Mouse (Mus musculus) retina, postnatal 7 days (tissue): ENCODE results near the gene Ak1.

ENCODE experiments used
- DNase-seq: peaks from one replicate; pipeline ENCODE4 v3.0.0-alpha.2; 2012; ENCODE audit warnings: low read depth, low spot score

The Ak1 gene

DNA sequence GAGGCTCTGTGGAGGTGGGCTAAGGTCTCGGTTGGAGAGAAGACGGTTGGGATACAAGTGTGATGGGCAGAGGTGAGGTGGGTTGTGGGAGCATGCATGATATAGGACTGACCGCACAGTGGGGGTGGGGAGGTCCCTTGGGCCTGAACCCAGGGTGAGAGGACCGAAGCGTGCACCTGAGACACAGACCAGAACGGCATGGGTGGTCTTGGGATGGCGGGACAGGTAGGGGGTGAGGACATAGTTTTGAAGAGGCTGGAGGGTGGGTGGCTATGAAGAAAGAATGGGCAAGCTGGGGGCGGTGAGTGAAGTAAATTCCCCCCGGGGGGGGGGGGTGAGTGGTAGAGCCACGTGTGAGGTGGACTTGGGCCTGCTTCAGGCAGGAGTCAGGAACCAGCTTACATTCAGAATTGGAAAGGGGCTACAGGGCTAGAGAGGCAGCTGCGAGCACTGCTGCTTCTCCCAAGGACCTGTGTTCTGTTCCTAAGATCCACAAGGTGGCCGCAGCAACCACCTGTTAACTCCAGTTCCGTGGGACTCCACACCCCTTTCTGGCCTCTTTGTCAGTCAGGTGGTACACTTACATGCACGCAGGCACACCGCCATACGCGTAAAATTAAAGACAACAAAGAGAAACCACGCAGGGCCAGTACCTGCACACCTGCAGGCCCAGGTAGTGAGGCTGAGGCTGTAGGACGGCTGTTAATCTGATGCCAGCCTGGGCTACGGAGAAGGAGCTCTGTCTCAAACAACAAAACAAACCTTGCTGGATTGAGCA lies 5.9 kb downstream of the Ak1 start:
- DNase-seq = no peak

DNA sequence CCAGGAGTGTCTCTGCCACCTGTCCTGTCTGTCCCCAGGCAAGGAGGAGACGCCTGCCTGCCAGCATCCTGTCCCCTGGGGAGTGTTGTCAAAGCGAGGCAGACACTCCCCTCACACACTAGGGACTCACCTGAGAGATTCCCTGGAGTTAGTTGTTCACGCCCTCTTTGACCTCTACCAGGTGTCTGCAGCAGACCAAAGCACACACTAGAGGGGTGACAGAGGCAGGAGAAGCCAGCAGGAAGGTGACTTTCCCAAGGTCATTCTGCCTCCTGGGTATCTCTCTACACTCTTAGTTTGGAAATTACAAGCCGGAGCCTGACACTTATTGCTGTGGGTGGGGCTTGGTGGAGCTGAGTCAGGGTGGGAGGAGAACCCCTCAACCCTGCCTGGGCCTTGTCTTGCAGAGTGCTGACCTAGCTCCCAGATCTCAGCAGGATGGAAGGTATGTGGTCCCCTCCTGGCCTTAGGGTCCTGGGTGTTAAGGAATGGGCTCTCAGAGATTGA lies 6.5 kb downstream of the Ak1 start:
- DNase-seq = no peak

DNA sequence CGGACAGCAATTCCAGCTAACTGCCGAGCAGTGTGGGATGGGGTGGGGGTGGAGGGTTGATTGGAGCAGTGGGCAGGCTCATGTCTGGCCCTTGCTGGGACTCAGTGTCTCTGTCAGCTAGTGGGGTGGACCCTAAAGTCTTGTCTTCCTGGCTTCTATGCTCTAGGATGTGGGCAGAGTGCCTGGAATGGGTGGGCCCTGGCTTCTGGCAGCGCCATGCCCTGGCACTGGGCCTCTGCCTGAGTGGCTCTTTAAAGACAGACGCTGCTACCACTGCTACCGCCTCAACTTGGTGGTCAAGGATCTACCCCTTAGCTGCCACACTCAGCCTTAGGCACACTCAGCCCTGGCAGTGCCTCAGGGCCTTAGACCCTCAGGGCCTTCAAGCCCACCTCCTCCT lies 7.2 kb downstream of the Ak1 start:
- no peak for DNase-seq

DNA sequence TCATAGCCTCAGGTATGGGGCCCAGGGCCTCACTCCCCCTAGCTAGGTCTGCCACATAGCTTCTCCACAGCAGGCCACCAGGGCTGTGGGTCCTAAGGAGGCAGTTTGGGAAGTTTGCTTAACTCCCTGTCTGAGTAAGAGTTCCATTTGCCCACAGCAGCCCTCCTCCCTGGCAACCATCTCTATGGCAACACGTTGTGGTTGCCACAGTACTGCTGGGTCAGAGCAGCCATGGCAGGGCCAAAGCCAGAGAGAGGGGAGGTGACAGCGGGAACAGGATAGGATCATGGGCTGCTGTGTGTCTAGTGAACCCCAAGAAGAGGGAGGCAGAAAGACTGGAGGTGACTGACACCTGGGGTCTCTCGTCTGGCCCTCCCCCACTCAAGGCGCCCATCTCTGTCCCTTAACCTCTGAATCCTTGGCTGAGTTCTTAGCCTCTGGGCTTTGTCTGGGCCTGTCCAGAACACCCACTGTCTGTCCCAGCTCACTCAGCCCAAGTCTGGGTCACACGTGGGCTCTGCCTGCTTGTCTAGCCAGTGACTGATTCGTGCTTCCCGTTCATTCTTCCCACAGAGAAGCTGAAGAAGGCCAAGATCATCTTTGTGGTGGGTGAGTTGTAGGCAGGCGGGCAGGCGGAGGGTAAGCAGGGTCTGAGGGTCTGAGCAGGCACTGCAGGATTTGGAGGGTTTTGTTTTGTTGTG lies 7.9 kb downstream of the Ak1 start:
- DNase-seq = no peak

GRCm38 (mm10) chr2:32630036-32630435 lies 8.5 kb downstream of the Ak1 start:
- no peak for DNase-seq

- DNase-seq = no peak
These were observed 9.5 kb downstream of the Ak1 start for GRCm38 (mm10) chr2:32631046-32631445.

DNA sequence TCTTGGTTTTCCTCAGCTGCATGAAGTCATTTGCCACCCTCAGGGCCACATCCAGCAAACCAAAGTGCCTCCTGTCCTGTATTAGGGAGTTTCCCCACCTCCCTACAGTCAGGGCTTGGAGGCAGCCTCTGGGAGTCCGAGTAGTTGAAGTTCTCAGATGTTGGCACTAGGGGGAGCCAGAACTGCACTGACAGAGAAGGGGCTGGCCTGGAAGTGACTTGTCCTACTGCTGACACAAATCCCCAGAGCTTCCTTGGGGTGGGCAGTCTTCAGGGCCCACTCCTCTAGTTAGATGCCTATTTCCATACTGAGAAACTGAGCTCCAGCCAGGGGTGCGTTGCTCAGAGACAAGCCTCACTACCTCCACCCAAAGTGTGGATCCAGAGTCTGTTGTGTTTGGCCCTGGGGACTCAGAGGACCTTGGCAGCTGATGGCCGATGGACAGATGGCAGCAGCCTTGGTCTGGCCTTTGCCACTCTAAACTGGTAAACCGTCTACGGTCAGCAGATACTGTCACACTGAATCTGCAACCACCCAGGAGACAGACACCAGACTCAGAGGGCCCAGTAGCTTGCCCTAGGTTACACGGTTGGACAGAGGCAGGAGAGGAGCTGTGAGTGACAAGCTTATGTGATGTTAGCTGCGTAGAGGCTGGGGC lies 10.3 kb downstream of the Ak1 start:
- peak; percentile 79 for DNase-seq

- DNase-seq = no peak
These were observed 12.1 kb downstream of the Ak1 start for GRCm38 (mm10) chr2:32633660-32634059.

DNA sequence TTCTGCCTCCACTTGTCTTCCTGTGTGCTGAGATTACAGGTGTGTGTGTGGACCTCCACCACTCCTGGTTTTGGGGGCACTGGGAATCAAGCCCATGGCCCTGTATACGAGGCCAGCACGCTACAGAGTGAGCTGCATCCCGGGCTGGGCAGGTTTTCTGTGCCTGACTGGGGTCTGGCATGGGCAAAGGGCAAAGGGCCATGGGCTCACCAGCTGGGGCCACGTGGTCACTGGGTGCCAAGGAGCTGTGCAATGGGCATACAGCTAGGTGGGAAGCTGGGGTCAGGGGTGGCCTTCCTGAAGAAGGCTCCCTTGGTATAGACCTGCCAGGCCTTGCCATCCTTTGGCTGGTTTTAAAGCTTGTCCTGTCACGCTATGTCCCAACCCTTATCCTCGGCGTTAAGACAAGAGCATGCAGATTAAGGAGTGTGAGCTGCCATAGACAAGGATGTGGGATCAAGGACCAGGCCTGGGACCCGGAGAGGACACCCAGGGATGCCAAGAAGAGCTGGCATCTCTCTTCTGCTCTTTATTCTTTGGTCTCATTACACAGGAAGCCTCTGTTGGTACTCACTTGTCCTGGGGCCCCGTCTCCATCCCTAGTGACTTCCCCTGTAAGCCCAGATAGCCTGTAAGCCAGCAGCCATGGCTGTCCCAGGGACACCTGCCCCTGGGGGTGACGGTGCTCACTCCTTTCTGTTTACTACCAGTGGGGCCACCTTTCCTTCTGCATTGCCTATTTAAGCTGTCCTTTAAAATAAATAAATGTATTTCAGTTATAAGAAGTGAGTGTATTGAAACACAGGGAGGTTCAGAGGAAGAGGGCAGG lies 12.9 kb downstream of the Ak1 start:
- no peak for DNase-seq

- no peak for DNase-seq
These were observed 15.1 kb downstream of the Ak1 start for GRCm38 (mm10) chr2:32636617-32637016.

GRCm38 (mm10) chr2:32637778-32638281 lies 16.3 kb downstream of the Ak1 start:
- DNase-seq = no peak

GRCm38 (mm10) chr2:32639632-32640031 lies 18.1 kb downstream of the Ak1 start:
- no peak for DNase-seq

DNA sequence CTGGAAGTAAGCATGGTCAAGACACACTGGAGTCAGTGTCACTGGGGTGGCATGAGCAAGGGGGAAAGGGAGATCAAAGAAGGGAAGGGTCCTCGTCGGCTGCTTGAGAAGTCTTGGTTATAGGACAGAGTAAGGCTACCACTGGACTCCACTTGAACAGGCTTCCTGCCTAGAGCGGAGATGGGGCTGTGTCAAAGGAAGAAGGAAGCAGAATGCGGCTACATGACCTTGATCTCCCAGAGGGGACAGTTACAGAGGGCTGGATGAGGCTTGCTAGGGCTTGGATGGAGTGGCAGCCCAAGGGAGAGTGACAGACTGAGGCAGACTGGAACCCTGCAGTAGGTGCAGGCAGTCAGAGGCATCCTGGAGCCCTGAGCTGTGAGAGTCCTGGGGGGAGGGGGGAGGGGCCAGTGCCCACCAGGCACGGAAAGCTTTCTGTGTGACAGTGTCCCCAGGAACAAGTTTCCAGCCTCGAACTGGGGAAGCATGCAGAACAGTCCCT lies 19.0 kb downstream of the Ak1 start:
- DNase-seq = no peak

- DNase-seq = no peak
These were observed 20.3 kb downstream of the Ak1 start for GRCm38 (mm10) chr2:32641810-32642209.

GRCm38 (mm10) chr2:32642813-32643212 lies 21.3 kb downstream of the Ak1 start:
- no peak for DNase-seq

GRCm38 (mm10) chr2:32644083-32644482 lies 22.5 kb downstream of the Ak1 start:
- no peak for DNase-seq

GRCm38 (mm10) chr2:32644799-32645475 lies 23.4 kb downstream of the Ak1 start:
- DNase-seq = no peak

GRCm38 (mm10) chr2:32645647-32646046 lies 24.1 kb downstream of the Ak1 start:
- DNase-seq = no peak

DNA sequence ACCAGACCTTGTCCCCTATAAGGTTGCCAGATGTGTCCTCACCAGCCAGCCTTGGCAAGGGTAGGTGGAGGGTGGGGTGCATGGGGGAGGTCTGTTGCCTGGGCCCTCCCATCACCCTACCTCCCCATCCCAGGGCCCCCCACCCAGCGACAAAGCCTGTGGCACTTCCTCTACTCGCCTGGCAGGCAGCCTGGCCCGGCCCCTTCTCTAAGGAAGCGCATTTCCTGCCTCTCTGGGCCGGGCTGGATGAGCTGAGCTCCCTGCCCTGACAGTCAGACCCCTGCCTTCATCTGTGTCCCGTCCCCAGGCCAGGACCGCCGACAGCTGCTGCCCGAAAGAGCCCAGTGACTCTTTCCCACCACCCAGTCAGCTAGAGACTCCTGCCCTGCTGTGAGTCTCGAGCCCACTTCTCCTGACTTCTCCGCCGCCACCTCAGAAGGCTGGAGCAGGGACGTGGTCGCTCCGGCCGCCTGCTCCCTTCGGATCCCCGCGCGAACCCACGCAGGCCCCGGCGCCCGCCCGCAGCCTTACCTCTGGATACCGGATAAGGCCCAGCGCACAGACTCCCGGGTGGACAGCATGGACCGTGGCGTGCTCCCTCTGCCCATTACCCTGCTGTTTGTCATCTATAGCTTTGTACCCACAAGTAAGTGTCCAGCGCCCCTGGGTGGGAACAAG lies 25.0 kb downstream of the Ak1 start, which contains the start of gene Eng:
Eng (plus strand) TSS at position 217 of the 678 bp plus-strand sequence.
- DNase-seq = no peak

DNA sequence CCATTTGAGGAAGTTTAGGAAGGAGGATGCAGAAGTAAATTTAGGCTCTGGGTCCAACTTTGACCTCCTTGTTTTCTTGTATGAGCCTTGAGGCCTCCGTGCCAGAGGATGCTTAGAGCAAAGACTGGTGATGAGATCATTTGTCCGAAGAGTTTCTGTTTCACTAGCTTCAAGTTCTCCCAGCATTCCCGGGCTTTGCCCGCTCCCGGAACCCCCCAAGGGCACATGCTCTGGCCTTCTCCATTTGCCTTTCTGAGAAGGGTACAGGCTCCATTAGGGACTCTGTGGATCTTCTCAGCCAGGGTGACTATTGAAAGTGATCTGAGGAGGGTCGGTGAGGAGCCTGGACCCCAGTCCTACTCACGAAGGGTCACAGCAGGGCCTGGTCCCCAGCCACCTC lies 25.8 kb downstream of the Ak1 start:
- DNase-seq = no peak
